Mouse (Mus musculus) lung, postnatal 0 days (tissue): ENCODE data around the gene Arhgef11.

Source experiments
- CTCF ChIP-seq: IDR thresholded peaks from 2 replicates; pipeline ENCODE4 v1.5.1; 2016; ENCODE audit warnings: antibody characterized with exemption, mild to moderate bottlenecking
- EP300 ChIP-seq: IDR thresholded peaks from 2 replicates; pipeline ENCODE4 v1.6.1; 2016; ENCODE audit warnings: antibody characterized with exemption, mild to moderate bottlenecking, control low read depth

- TF ChIP-seq EP300 (no peak), CTCF (no peak)
Measured at GRCm38 (mm10) chr3:87617811-87618130, 412 bp downstream of the Arhgef11 start.
